Mouse (Mus musculus): ENCODE measurements around the gene Pkhd1. TPM values are rescaled to one million over a fixed set of nuclear protein-coding genes. Genes with fewer than 3 reads are reported as not detected.

Pkhd1 gene
- polyA plus RNA-seq (2016; fragmentation: Nextera tagmentation; extraction: Ambion mirVana): 0.28 and 0.35 TPM in 2 replicates

DNA sequence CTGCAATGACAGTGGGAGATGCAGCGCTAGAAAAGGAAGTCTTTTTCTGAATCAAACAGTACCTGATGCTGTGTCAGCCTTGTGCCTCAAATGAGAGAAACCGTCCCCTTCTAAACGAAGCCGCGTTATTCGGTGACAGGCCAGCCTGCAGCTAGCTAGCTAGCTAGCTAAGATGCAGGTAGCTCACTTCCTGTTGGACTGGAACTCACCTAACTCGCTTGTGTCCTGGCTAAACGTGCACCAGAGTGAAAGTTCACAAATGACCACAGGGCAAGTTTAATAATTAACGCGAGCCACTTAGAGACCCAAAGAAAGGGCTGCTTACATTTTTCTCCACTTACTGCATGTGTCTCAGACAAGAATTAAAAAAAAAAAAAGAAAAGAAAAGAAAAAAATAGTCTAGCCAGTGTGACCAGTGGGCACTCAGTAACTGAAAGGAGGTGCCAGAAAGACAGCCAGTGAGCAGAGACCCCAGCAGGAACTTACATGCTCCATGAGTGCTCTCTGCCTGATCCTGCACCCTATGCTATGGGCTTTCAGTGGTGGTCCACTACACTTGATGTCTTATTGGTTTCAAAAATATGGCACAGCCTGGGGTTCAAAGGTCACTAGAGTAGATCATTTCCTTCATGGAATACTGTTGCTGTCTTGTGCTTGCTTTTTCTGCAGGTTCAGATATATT lies at the start of gene Pkhd1:
Gene Pkhd1 (minus strand): TSS at position 216 of the 682 bp plus-strand sequence.
- no peak within 1 kb of the TSS for H3K9ac ChIP-seq
- H3K36me3 ChIP-seq: no peaks in the 10 kb centered on the region
- WGBS (ENCODE audit: insufficient replicate concordance): 60% methylated on average over 10 of the region's 10 CpGs
- ATAC-seq: no peak
- H3K4me2 ChIP-seq: peak within 1 kb of the TSS; percentile 20
- no peak within 1 kb of the TSS for H3K27ac ChIP-seq
- no peaks in the 10 kb centered on the region for H3K27me3 ChIP-seq (replicated peaks)
- no peaks in the 10 kb centered on the region for H3K4me1 ChIP-seq
- no peak within 1 kb of the TSS for H3K4me3 ChIP-seq
- H3K9me3 ChIP-seq (replicated peaks): no peaks in the 10 kb centered on the region

- no peaks in the 10 kb centered on the region for H3K9me3 ChIP-seq (replicated peaks)
- ATAC-seq: no peak
- H3K4me3 ChIP-seq: no peak overlapping the region
- H3K27me3 ChIP-seq (replicated peaks): no peaks in the 10 kb centered on the region
- no peak overlapping the region for H3K4me2 ChIP-seq
- H3K27ac ChIP-seq: no peak overlapping the region
- no peaks in the 10 kb centered on the region for H3K36me3 ChIP-seq
- no peak overlapping the region for H3K9ac ChIP-seq
- 63% methylated on average over 7 of the region's 7 CpGs for WGBS (ENCODE audit: insufficient replicate concordance)
- H3K4me1 ChIP-seq: no peaks in the 10 kb centered on the region
Measured at GRCm38 (mm10) chr1:20667567-20667966, 49.7 kb upstream of the Pkhd1 start.

- no peaks in the 10 kb centered on the region for H3K27me3 ChIP-seq (replicated peaks)
- no peak overlapping the region for H3K9ac ChIP-seq
- H3K4me3 ChIP-seq: no peak overlapping the region
- no peak for ATAC-seq
- no peaks in the 10 kb centered on the region for H3K4me1 ChIP-seq
- H3K4me2 ChIP-seq: no peak overlapping the region
- no peak overlapping the region for H3K27ac ChIP-seq
- no peaks in the 10 kb centered on the region for H3K9me3 ChIP-seq (replicated peaks)
- WGBS (ENCODE audit: insufficient replicate concordance): 71% methylated on average over 2 of the region's 2 CpGs
- H3K36me3 ChIP-seq: no peaks in the 10 kb centered on the region
Measured at GRCm38 (mm10) chr1:20666233-20666632, 48.4 kb upstream of the Pkhd1 start.

- H3K27ac ChIP-seq: no peak overlapping the region
- H3K4me2 ChIP-seq: no peak overlapping the region
- H3K36me3 ChIP-seq: no peaks in the 10 kb centered on the region
- no peaks in the 10 kb centered on the region for H3K9me3 ChIP-seq (replicated peaks)
- no peak overlapping the region for H3K9ac ChIP-seq
- no peak overlapping the region for H3K4me3 ChIP-seq
- H3K4me1 ChIP-seq: no peaks in the 10 kb centered on the region
- WGBS (ENCODE audit: insufficient replicate concordance): 57% methylated on average over 5 of the region's 5 CpGs
- no peaks in the 10 kb centered on the region for H3K27me3 ChIP-seq (replicated peaks)
- ATAC-seq: no peak
Measured at GRCm38 (mm10) chr1:20655085-20655484, 37.2 kb upstream of the Pkhd1 start.

DNA sequence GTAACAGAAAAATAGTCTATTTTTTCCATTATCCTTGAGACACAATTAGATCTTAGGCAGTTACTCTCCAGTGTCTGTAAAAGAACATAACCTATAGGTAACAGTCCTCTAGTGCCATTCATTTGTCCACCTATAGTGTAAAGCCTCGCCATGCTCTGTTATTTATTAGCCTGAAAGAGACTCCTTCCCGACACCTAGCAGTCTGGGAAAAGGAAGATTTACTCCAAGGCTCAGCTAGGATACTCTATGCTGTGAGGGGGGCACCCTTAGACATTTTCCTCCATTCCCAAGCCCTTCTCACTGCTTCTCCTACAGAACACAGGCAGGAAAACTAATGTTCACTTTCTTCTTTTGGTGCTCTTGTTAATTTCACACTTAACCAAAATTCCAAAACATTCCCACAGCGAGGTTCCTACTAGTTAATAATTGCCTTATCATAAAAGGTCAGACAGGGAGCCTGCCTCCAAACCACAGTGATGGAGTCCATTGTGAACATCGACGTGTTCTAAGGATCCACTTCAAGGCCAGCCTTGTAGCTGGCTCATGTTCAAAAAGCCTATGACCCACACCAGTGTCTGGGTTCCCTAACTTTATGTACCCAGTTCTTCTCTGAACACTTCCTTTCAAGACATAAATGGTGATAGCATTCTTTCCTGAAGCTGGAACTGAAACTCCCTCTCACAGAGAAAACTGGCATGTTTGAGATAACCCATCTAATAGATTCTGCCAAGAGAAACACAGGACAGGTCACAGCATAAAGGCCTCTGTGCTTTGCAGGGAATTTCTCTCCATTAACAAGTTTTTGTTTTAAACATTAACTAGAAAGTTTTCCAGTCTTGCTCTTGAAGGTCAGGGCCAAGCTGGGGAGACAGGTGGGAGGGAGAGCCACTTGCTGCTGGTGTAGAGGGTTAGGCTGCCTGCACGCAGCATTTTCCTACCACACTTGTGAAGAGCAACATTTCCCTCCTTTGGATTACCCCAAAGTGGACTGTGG lies 35.9 kb upstream of the Pkhd1 start:
- Histone ChIP-seq H3K4me3 (no peak overlapping the region), H3K4me1 (no peaks in the 10 kb centered on the region), H3K27ac (no peak overlapping the region), H3K9me3 (replicated peaks) (no peaks in the 10 kb centered on the region), H3K4me2 (no peak overlapping the region), H3K9ac (no peak overlapping the region), H3K36me3 (no peaks in the 10 kb centered on the region), H3K27me3 (replicated peaks) (no peaks in the 10 kb centered on the region)
- WGBS (ENCODE audit: insufficient replicate concordance): 43% methylated on average over 6 of the region's 6 CpGs
- no peak for ATAC-seq

DNA sequence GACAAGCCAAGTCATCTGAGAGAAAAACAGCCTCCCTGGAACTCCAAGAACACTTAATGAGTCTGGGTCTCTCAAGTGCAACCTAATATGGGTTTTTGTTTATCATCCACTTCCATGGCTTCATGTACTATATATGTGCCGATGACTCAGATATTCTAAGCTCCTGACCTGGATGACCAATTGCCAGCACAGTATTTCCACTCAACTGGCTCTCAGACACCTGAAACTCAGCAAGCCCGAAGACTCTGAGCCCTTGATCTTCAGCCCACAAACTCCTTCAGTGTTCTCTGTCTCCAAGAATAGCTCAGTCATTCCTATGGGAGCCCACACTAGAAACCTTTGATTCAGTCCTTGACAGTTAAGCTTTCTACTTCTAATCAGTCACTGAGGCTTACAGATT lies 17.0 kb upstream of the Pkhd1 start:
- no peak overlapping the region for H3K4me2 ChIP-seq
- no peak overlapping the region for H3K27ac ChIP-seq
- H3K27me3 ChIP-seq (replicated peaks): no peaks in the 10 kb centered on the region
- H3K4me1 ChIP-seq: no peaks in the 10 kb centered on the region
- no peak overlapping the region for H3K4me3 ChIP-seq
- no peak overlapping the region for H3K9ac ChIP-seq
- ATAC-seq: no peak
- WGBS (ENCODE audit: insufficient replicate concordance): 74% methylated on average over 2 of the region's 2 CpGs
- H3K36me3 ChIP-seq: no peaks in the 10 kb centered on the region
- H3K9me3 ChIP-seq (replicated peaks): no peaks in the 10 kb centered on the region

- no peaks in the 10 kb centered on the region for H3K9me3 ChIP-seq (replicated peaks)
- no peak for ATAC-seq
- H3K36me3 ChIP-seq: no peaks in the 10 kb centered on the region
- H3K27me3 ChIP-seq (replicated peaks): no peaks in the 10 kb centered on the region
- H3K9ac ChIP-seq: no peak overlapping the region
- no peaks in the 10 kb centered on the region for H3K4me1 ChIP-seq
- no peak overlapping the region for H3K27ac ChIP-seq
- 58% methylated on average over 7 of the region's 7 CpGs for WGBS (ENCODE audit: insufficient replicate concordance)
- no peak overlapping the region for H3K4me3 ChIP-seq
- no peak overlapping the region for H3K4me2 ChIP-seq
Measured at GRCm38 (mm10) chr1:20633276-20633869, 15.5 kb upstream of the Pkhd1 start.

DNA sequence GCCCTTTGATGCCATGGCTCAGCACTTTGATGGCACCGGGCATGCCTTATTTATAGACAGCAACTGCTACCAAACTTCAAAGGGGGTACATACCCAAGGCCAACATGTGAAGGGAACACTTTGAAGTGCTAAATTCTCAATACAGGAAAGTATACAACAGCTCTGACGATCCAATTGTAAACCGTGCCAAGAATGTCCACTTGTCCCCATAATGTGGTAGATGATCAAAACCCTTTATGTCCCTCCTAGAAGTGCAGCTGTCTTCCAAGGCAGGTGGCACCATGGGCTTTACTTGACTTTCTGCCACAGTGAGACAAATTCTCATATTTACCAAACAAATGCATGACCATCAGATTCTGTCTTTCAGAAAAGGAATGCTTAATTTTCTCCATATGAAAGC lies 6.7 kb upstream of the Pkhd1 start:
- 80% methylated on average over 3 of the region's 3 CpGs for WGBS (ENCODE audit: insufficient replicate concordance)
- H3K4me2 ChIP-seq: no peak overlapping the region

GRCm38 (mm10) chr1:20623375-20623774 lies 5.5 kb upstream of the Pkhd1 start:
- no peak overlapping the region for H3K9ac ChIP-seq
- H3K27ac ChIP-seq: no peak overlapping the region
- H3K36me3 ChIP-seq: no peaks in the 10 kb centered on the region
- no peak overlapping the region for H3K4me2 ChIP-seq
- H3K27me3 ChIP-seq (replicated peaks): no peaks in the 10 kb centered on the region
- H3K4me1 ChIP-seq: no peaks in the 10 kb centered on the region
- ATAC-seq: no peak
- H3K9me3 ChIP-seq (replicated peaks): no peaks in the 10 kb centered on the region
- WGBS (ENCODE audit: insufficient replicate concordance): 72% methylated on average over 4 of the region's 4 CpGs
- H3K4me3 ChIP-seq: no peak overlapping the region

More for the DNA sequence above, 6.7 kb upstream of the Pkhd1 start:
- Histone ChIP-seq H3K36me3 (no peaks in the 10 kb centered on the region), H3K4me1 (no peaks in the 10 kb centered on the region), H3K9me3 (replicated peaks) (no peaks in the 10 kb centered on the region), H3K27ac (no peak overlapping the region), H3K9ac (no peak overlapping the region), H3K4me3 (no peak overlapping the region), H3K27me3 (replicated peaks) (no peaks in the 10 kb centered on the region)
- ATAC-seq: no peak

- Histone ChIP-seq H3K27me3 (replicated peaks) (no peaks in the 10 kb centered on the region), H3K4me1 (no peaks in the 10 kb centered on the region), H3K36me3 (no peaks in the 10 kb centered on the region), H3K9me3 (replicated peaks) (no peaks in the 10 kb centered on the region), H3K9ac (no peak overlapping the region), H3K4me2 (no peak overlapping the region), H3K4me3 (no peak overlapping the region), H3K27ac (no peak overlapping the region)
- ATAC-seq: no peak
- WGBS (ENCODE audit: insufficient replicate concordance): 48% methylated on average over 2 of the region's 2 CpGs
Measured at GRCm38 (mm10) chr1:20620611-20621010, 2.7 kb upstream of the Pkhd1 start.

GRCm38 (mm10) chr1:20619363-20619762 lies 1.5 kb upstream of the Pkhd1 start:
- no peak overlapping the region for H3K4me2 ChIP-seq
- H3K27ac ChIP-seq: no peak overlapping the region
- H3K4me3 ChIP-seq: no peak overlapping the region
- ATAC-seq: no peak
- H3K27me3 ChIP-seq (replicated peaks): no peaks in the 10 kb centered on the region
- H3K36me3 ChIP-seq: no peaks in the 10 kb centered on the region
- 32% methylated on average over 3 of the region's 3 CpGs for WGBS (ENCODE audit: insufficient replicate concordance)
- H3K9me3 ChIP-seq (replicated peaks): no peaks in the 10 kb centered on the region
- no peaks in the 10 kb centered on the region for H3K4me1 ChIP-seq
- no peak overlapping the region for H3K9ac ChIP-seq

DNA sequence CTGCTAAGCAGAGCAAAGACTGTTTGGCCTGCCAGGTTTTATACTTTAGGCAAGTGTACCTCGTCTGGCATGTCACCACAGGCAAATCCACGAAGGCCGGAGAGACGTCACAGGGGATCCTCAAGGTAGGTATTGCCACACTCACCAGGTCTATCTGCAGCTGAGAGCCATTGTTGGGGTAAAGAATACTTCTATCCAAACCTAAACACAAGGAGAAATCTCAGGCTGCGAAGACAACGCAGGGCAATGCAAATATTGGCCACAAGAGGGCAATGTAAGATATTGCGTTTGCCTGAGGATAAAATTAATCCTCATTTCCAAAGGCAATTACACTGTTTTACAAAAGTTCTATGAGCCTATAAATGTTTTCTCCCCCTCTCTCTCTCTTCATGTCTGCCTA lies 5.2 kb downstream of the Pkhd1 start:
- no peak for ATAC-seq
- H3K9ac ChIP-seq: no peak overlapping the region
- H3K4me1 ChIP-seq: no peaks in the 10 kb centered on the region
- 28% methylated on average over 7 of the region's 7 CpGs for WGBS (ENCODE audit: insufficient replicate concordance)
- H3K4me2 ChIP-seq: no peak overlapping the region
- H3K36me3 ChIP-seq: no peaks in the 10 kb centered on the region
- H3K4me3 ChIP-seq: no peak overlapping the region
- no peaks in the 10 kb centered on the region for H3K27me3 ChIP-seq (replicated peaks)
- H3K9me3 ChIP-seq (replicated peaks): no peaks in the 10 kb centered on the region
- no peak overlapping the region for H3K27ac ChIP-seq
